Mouse (Mus musculus): ENCODE data around the gene Pnliprp2. TPM values are rescaled to one million over a fixed set of nuclear protein-coding genes. Genes with fewer than 3 reads are reported as not detected.

The Pnliprp2 gene
- polyA plus RNA-seq, 1 experiment from 2014 or later: 0.11 TPM

DNA sequence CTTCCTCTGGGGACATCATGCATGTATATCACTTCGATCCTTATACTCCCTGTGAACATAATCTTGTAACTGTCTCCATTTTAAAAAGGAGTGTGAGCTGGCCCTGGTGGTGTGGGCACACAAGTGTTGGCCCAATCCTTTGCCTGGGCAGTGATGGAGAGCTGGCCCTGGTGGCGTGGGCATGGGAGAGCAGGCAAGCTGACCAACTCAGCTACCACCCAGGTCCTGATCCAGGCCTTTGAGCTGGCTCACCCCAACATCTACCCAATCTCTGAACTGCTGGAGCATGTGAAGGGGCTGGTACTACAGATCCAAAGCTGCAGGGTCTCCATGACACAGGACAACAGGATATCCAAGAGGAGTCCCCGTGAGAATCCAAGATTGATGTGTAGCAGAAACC is 63.8 kb downstream of the Pnliprp2 start:
- Histone ChIP-seq H3K4me1 (no peaks in the 10 kb centered on the region), H3K9me3 (replicated peaks) (no peaks in the 10 kb centered on the region), H3K27ac (replicated peaks) (no peak overlapping the region), H3K4me2 (replicated peaks) (no peak overlapping the region), H3K36me3 (no peaks in the 10 kb centered on the region), H3K27me3 (no peaks in the 10 kb centered on the region), H3K4me3 (replicated peaks) (no peak overlapping the region), H3K9ac (no peak overlapping the region)
- ATAC-seq (ENCODE audit: insufficient number of reproducible peaks, low FRiP score, low TSS enrichment, low read depth): no peak
- 89% methylated on average over 3 of the region's 3 CpGs for WGBS

DNA sequence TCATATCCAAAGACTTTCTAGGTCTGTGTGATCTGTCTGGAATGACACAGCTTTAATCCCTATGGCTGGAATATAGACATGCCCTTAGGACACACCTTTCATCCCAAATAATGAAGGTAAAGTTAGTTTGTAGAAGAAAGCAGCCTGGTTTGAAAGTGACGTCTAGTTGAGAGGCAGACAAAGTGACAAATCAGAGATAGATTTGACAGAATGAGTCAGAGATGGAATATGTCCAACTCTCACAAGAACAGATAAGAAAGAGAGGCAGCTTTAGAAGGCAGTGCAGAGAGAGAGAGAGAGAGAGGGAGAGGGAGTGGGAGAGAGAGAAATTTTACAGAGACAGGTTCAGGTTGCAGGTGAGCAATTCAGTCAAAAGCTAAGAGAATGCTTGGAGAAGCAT is 64.8 kb downstream of the Pnliprp2 start:
- Histone ChIP-seq H3K4me1 (no peaks in the 10 kb centered on the region), H3K4me3 (replicated peaks) (no peak overlapping the region), H3K4me2 (replicated peaks) (no peak overlapping the region), H3K27ac (replicated peaks) (no peak overlapping the region), H3K9ac (no peak overlapping the region), H3K27me3 (no peaks in the 10 kb centered on the region), H3K36me3 (no peaks in the 10 kb centered on the region), H3K9me3 (replicated peaks) (no peaks in the 10 kb centered on the region)
- WGBS: 59% methylated on average over 1 of the region's 1 CpGs
- ATAC-seq (ENCODE audit: insufficient number of reproducible peaks, low FRiP score, low TSS enrichment, low read depth): no peak

Other genes with a start within 250 kb of the Pnliprp2 start
- gene Ccdc172, start 247.7 kb upstream of the Pnliprp2 start, polyA plus RNA-seq (2015; fragmentation: Nextera tagmentation; extraction: Ambion mirVana): not detected in 2 replicates
- gene Pnlip, start 107.2 kb upstream of the Pnliprp2 start, polyA plus RNA-seq (2015; fragmentation: Nextera tagmentation; extraction: Ambion mirVana): not detected in 2 replicates
- gene Pnliprp1, start 30.8 kb upstream of the Pnliprp2 start, polyA plus RNA-seq (2015; fragmentation: Nextera tagmentation; extraction: Ambion mirVana): 0.59 and 0.96 TPM in 2 replicates
- gene 1700019N19Rik, start 34.7 kb downstream of the Pnliprp2 start, polyA plus RNA-seq (2015; fragmentation: Nextera tagmentation; extraction: Ambion mirVana): not detected in 2 replicates
- 2.0 and 4.2 TPM in 2 replicates for gene Eno4, start 183.7 kb downstream of the Pnliprp2 start, polyA plus RNA-seq (2015; fragmentation: Nextera tagmentation; extraction: Ambion mirVana)
- gene Hspa12a, start 183.9 kb downstream of the Pnliprp2 start, polyA plus RNA-seq (2015; fragmentation: Nextera tagmentation; extraction: Ambion mirVana): 5.7 and 6.0 TPM in 2 replicates